Mouse (Mus musculus) left cerebral cortex, adult 9 months (tissue): Measurements from ENCODE around the gene Klf13.

Source experiments
- DNase-seq, 2 experiments: peaks; one replicate each; pipeline ENCODE4 v3.0.0; 2022; ENCODE audit warnings: low spot score in 2 of 2

The Klf13 gene

GRCm38 (mm10) chr7:63908496-63909285, 30.0 kb downstream of the Klf13 start:
- DNase-seq: no peak

GRCm38 (mm10) chr7:63907778-63908495, 30.8 kb downstream of the Klf13 start:
- no peak for DNase-seq

GRCm38 (mm10) chr7:63905642-63906041, 33.1 kb downstream of the Klf13 start:
- no peak for DNase-seq

- no peak for DNase-seq
These were observed 33.5 kb downstream of the Klf13 start for GRCm38 (mm10) chr7:63905190-63905589.

- no peak for DNase-seq
These were observed 34.9 kb downstream of the Klf13 start for GRCm38 (mm10) chr7:63903635-63904380.

- no peak for DNase-seq
These were observed 36.0 kb downstream of the Klf13 start for GRCm38 (mm10) chr7:63902604-63903210.

GRCm38 (mm10) chr7:63901942-63902341, 36.8 kb downstream of the Klf13 start:
- no peak for DNase-seq

- DNase-seq: peak in 1 of 2 experiments; percentile 53
These were observed 37.4 kb downstream of the Klf13 start for GRCm38 (mm10) chr7:63901346-63901745.

GRCm38 (mm10) chr7:63900411-63900810, 38.3 kb downstream of the Klf13 start:
- DNase-seq: no peak

- no peak for DNase-seq
These were observed 38.8 kb downstream of the Klf13 start for GRCm38 (mm10) chr7:63899925-63900324.

- no peak for DNase-seq
These were observed 40.5 kb downstream of the Klf13 start for GRCm38 (mm10) chr7:63898201-63898600.

- no peak for DNase-seq
These were observed 41.1 kb downstream of the Klf13 start for GRCm38 (mm10) chr7:63897655-63898054.

GRCm38 (mm10) chr7:63896968-63897468, 41.7 kb downstream of the Klf13 start:
- peak; percentile 83 to 95 for DNase-seq

- no peak for DNase-seq
These were observed 42.3 kb downstream of the Klf13 start for GRCm38 (mm10) chr7:63896276-63896967.

- no peak for DNase-seq
These were observed 43.5 kb downstream of the Klf13 start for GRCm38 (mm10) chr7:63895223-63895622.

GRCm38 (mm10) chr7:63894662-63895061, 44.1 kb downstream of the Klf13 start:
- DNase-seq: no peak

- DNase-seq: no peak
These were observed 45.0 kb downstream of the Klf13 start for GRCm38 (mm10) chr7:63893729-63894128.

GRCm38 (mm10) chr7:63893201-63893600, 45.5 kb downstream of the Klf13 start:
- DNase-seq: no peak

GRCm38 (mm10) chr7:63891488-63892075, 47.1 kb downstream of the Klf13 start:
- DNase-seq: no peak

GRCm38 (mm10) chr7:63889116-63889975, 49.4 kb downstream of the Klf13 start:
- DNase-seq: no peak
